Mouse (Mus musculus) MEL (cell line): Measurements from ENCODE around the gene Gpr150. TPM values are rescaled to one million over a fixed set of nuclear protein-coding genes. Genes with fewer than 3 reads are reported as not detected.

ENCODE experiments used
- DNase-seq: peaks from one replicate; pipeline ENCODE4 v3.0.0; 2011; ENCODE audit warnings: low read depth, low spot score
- H3K27ac ChIP-seq: 2 replicates; pipeline ENCODE4 v1.5.1; 2012; ENCODE audit warnings: low read depth, mild to moderate bottlenecking, control low read depth, low read length, moderate library complexity; ENCODE audit not compliant: control insufficient read depth
- H3K27me3 ChIP-seq, 2 experiments: fragments of 150-350 bp in 1 of 2; sonication (generic) in 1 of 2; 2 replicates each; pipeline ENCODE4 v1.6.1; 2012; ENCODE audit warnings: low read length in 2 of 2, mild to moderate bottlenecking in 2 of 2, improper control_type of control experiment in 1 of 2, moderate library complexity in 1 of 2; ENCODE audit not compliant: insufficient read depth in 2 of 2, control insufficient read depth in 1 of 2
- H3K36me3 ChIP-seq, 2 experiments: 2 replicates each; pipeline ENCODE4 v1.6.1; 2012 to 2014; ENCODE audit warnings: low read length in 2 of 2, improper control_type of control experiment in 1 of 2, inconsistent platforms in 1 of 2, mild to moderate bottlenecking in 1 of 2; ENCODE audit not compliant: insufficient read depth in 2 of 2, control insufficient read depth in 1 of 2
- H3K4me1 ChIP-seq, 2 experiments: fragments of 150-350 bp in 1 of 2; sonication (generic) in 1 of 2; 2 replicates each; pipeline ENCODE4 v1.6.1; 2012; ENCODE audit warnings: low read length in 2 of 2, improper control_type of control experiment in 1 of 2, mild to moderate bottlenecking in 1 of 2; ENCODE audit not compliant: insufficient read depth in 2 of 2, control insufficient read depth in 1 of 2
- H3K4me3 ChIP-seq, 2 experiments: fragments of 150-350 bp in 1 of 2; sonication (generic) in 1 of 2; 2 replicates each; pipeline ENCODE4 v1.5.1; 2012; ENCODE audit warnings: low read depth in 2 of 2, low read length in 2 of 2, mild to moderate bottlenecking in 2 of 2, moderate library complexity in 2 of 2, control low read depth in 1 of 2, improper control_type of control experiment in 1 of 2; ENCODE audit not compliant: control insufficient read depth in 1 of 2, insufficient read depth in 1 of 2
- H3K79me2 ChIP-seq: 2 replicates; pipeline ENCODE4 v1.6.1; 2012; ENCODE audit warnings: mild to moderate bottlenecking, low read length, moderate library complexity; ENCODE audit not compliant: control insufficient read depth, poor library complexity, insufficient read depth
- H3K9ac ChIP-seq: 2 replicates; pipeline ENCODE4 v1.6.1; 2012; ENCODE audit warnings: low read depth, mild to moderate bottlenecking, control low read depth, low read length, moderate library complexity; ENCODE audit not compliant: control insufficient read depth, poor library complexity, severe bottlenecking
- H3K9me3 ChIP-seq: fragments of 150-350 bp; sonication (generic); replicated peaks from 2 replicates; pipeline ENCODE4 v1.6.1; 2012; ENCODE audit warnings: mild to moderate bottlenecking, low read length, improper control_type of control experiment, moderate library complexity; ENCODE audit not compliant: insufficient read depth
- BHLHE40 ChIP-seq: IDR thresholded peaks from 2 replicates; pipeline ENCODE4 v1.6.1; 2012; ENCODE audit warnings: low read depth, mild to moderate bottlenecking, inconsistent platforms, low read length, improper control_type of control experiment, borderline replicate concordance
- CHD1 ChIP-seq: IDR thresholded peaks from 2 replicates; pipeline ENCODE4 v1.6.1; 2012; ENCODE audit warnings: low read depth, mild to moderate bottlenecking, inconsistent platforms, low read length, improper control_type of control experiment
- CHD2 ChIP-seq: IDR thresholded peaks from 2 replicates; pipeline ENCODE4 v1.6.1; 2011; ENCODE audit warnings: low read length, improper control_type of control experiment
- ETS1 ChIP-seq: IDR thresholded peaks from 2 replicates; pipeline ENCODE4 v1.6.1; 2012; ENCODE audit warnings: low read depth, mild to moderate bottlenecking, inconsistent platforms, low read length, improper control_type of control experiment, moderate library complexity
- GABPA ChIP-seq: IDR thresholded peaks from 2 replicates; pipeline ENCODE4 v1.6.1; 2012; ENCODE audit warnings: low read depth, mild to moderate bottlenecking, inconsistent platforms, low read length, improper control_type of control experiment, moderate library complexity
- HCFC1 ChIP-seq: IDR thresholded peaks from 2 replicates; pipeline ENCODE4 v1.6.1; 2012; ENCODE audit warnings: low read depth, mild to moderate bottlenecking, inconsistent platforms, low read length, improper control_type of control experiment, moderate library complexity
- JUND ChIP-seq: IDR thresholded peaks from 2 replicates; pipeline ENCODE4 v1.6.1; 2011; ENCODE audit warnings: low read depth, mild to moderate bottlenecking, improper control_type of control experiment, low read length
- KAT2A ChIP-seq: conservative IDR thresholded peaks from 2 replicates; pipeline ENCODE4 v1.6.1; 2012; ENCODE audit warnings: low read depth, low read length, improper control_type of control experiment, inconsistent platforms
- MAFK ChIP-seq: IDR thresholded peaks from 2 replicates; pipeline ENCODE4 v1.6.1; 2011; ENCODE audit warnings: low read depth, mild to moderate bottlenecking, low read length, improper control_type of control experiment, borderline replicate concordance
- MEF2A ChIP-seq: IDR thresholded peaks from 2 replicates; pipeline ENCODE4 v1.6.1; 2014; ENCODE audit warnings: low read depth, mild to moderate bottlenecking, inconsistent platforms, low read length, improper control_type of control experiment; ENCODE audit not compliant: poor library complexity, insufficient replicate concordance, severe bottlenecking; ENCODE audit errors: extremely low read depth
- MXI1 ChIP-seq: IDR thresholded peaks from 2 replicates; pipeline ENCODE4 v1.6.1; 2011; ENCODE audit warnings: mild to moderate bottlenecking, low read depth, low read length, improper control_type of control experiment
- MYB ChIP-seq: IDR thresholded peaks from 2 replicates; pipeline ENCODE4 v1.6.1; 2011; ENCODE audit warnings: mild to moderate bottlenecking, low read depth, low read length, improper control_type of control experiment
- MYC ChIP-seq: IDR thresholded peaks from 2 replicates; pipeline ENCODE4 v1.6.1; 2011; ENCODE audit warnings: low read depth, mild to moderate bottlenecking, low read length, improper control_type of control experiment, moderate library complexity
- NELFE ChIP-seq: IDR thresholded peaks from 2 replicates; pipeline ENCODE4 v1.6.1; 2011; ENCODE audit warnings: low read depth, low read length, improper control_type of control experiment
- POLR2AphosphoS2 ChIP-seq: IDR thresholded peaks from 2 replicates; pipeline ENCODE4 v1.6.1; 2011; ENCODE audit warnings: low read length, improper control_type of control experiment
- RAD21 ChIP-seq: IDR thresholded peaks from 2 replicates; pipeline ENCODE4 v1.6.1; 2011; ENCODE audit warnings: mild to moderate bottlenecking, low read depth, low read length, improper control_type of control experiment
- SIN3A ChIP-seq: IDR thresholded peaks from 2 replicates; pipeline ENCODE4 v1.6.1; 2012; ENCODE audit warnings: low read length, improper control_type of control experiment, inconsistent platforms
- TAL1 ChIP-seq: IDR thresholded peaks from 2 replicates; pipeline ENCODE4 v1.6.1; 2012; ENCODE audit warnings: mild to moderate bottlenecking, inconsistent platforms, low read length, moderate library complexity, mixed read lengths
- TCF12 ChIP-seq: IDR thresholded peaks from 2 replicates; pipeline ENCODE4 v1.6.1; 2014; ENCODE audit warnings: low read depth, mild to moderate bottlenecking, inconsistent platforms, low read length, improper control_type of control experiment, moderate library complexity
- USF2 ChIP-seq, 2 experiments: IDR thresholded peaks; 2 replicates each; pipeline ENCODE4 v1.6.1; 2011 to 2012; ENCODE audit warnings: improper control_type of control experiment in 2 of 2, low read length in 2 of 2, borderline replicate concordance in 1 of 2, inconsistent platforms in 1 of 2, low read depth in 1 of 2, mild to moderate bottlenecking in 1 of 2; ENCODE audit not compliant: insufficient read depth in 1 of 2
- ZC3H11A ChIP-seq: IDR thresholded peaks from 2 replicates; pipeline ENCODE4 v1.6.1; 2012; ENCODE audit warnings: low read depth, mild to moderate bottlenecking, inconsistent platforms, low read length, improper control_type of control experiment
- ZMIZ1 ChIP-seq: IDR thresholded peaks from 2 replicates; pipeline ENCODE4 v1.6.1; 2012; ENCODE audit warnings: low read depth, mild to moderate bottlenecking, inconsistent platforms, low read length, improper control_type of control experiment, moderate library complexity
- ZNF384 ChIP-seq: IDR thresholded peaks from 2 replicates; pipeline ENCODE4 v1.6.1; 2012; ENCODE audit warnings: low read depth, mild to moderate bottlenecking, inconsistent platforms, low read length, improper control_type of control experiment
- polyA plus RNA-seq, 2 experiments: library from polyadenylated mRNA; stranded (reverse) in 1 of 2; unstranded in 1 of 2; fragments of >175 nt in 1 of 2; fragments of >200 nt in 1 of 2; gene quantifications; 2 replicates each; pipeline versions ENCODE4 v1.2.1 to v1.2.4; 2012; ENCODE audit warnings: low replicate concordance in 2 of 2, low read depth in 1 of 2; ENCODE audit not compliant: insufficient read length in 2 of 2, insufficient read depth in 1 of 2, missing spikeins in 1 of 2
- total RNA-seq: library from RNA; depleted of rRNA; stranded (reverse); fragments of 300-350 nt; gene quantifications from 2 replicates; pipeline ENCODE4 v1.2.3, GENCODE M21; 2012

The Gpr150 gene
- total and polyA plus RNA-seq, 3 experiments = not detected

- H3K9me3 ChIP-seq = no peaks in the 10 kb centered on the region
- H3K4me1 ChIP-seq = no peaks in the 10 kb centered on the region
- no peak overlapping the region for H3K27ac ChIP-seq
- no peak for TF ChIP-seq CHD2
- TF ChIP-seq ZNF384 = no peak
- no peak for TF ChIP-seq TAL1
- TF ChIP-seq SIN3A = no peak
- no peak for TF ChIP-seq HCFC1
- no peak for TF ChIP-seq BHLHE40
- TF ChIP-seq KAT2A = no peak
- no peaks in the 10 kb centered on the region for H3K27me3 ChIP-seq
- no peak overlapping the region for H3K9ac ChIP-seq
- no peaks in the 10 kb centered on the region for H3K36me3 ChIP-seq
- H3K79me2 ChIP-seq = no peaks in the 10 kb centered on the region
- no peak for DNase-seq
- no peak overlapping the region for H3K4me3 ChIP-seq
Measured at GRCm38 (mm10) chr13:76064363-76064945, 7.7 kb upstream of the Gpr150 start.

GRCm38 (mm10) chr13:76063548-76063947 is 6.8 kb upstream of the Gpr150 start:
- Histone ChIP-seq H3K27ac (no peak overlapping the region), H3K4me1 (no peaks in the 10 kb centered on the region), H3K9ac (no peak overlapping the region), H3K27me3 (no peaks in the 10 kb centered on the region), H3K9me3 (no peaks in the 10 kb centered on the region), H3K79me2 (no peaks in the 10 kb centered on the region), H3K4me3 (no peak overlapping the region), H3K36me3 (no peaks in the 10 kb centered on the region)
- TF ChIP-seq USF2 (IDR thresholded peaks at IDR 0.05; ENCODE audit: borderline replicate concordance in 1 of 2, insufficient read depth in 1 of 2, low read depth in 1 of 2, low read length in 2 of 2) = no peak
- no peak for TF ChIP-seq POLR2AphosphoS2
- no peak for DNase-seq

GRCm38 (mm10) chr13:76062569-76062968 is 5.8 kb upstream of the Gpr150 start:
- H3K9ac ChIP-seq = no peak overlapping the region
- no peak for TF ChIP-seq MXI1
- no peak for TF ChIP-seq ZC3H11A
- TF ChIP-seq TAL1 = no peak
- TF ChIP-seq ETS1 = no peak
- no peak for TF ChIP-seq CHD2
- TF ChIP-seq ZNF384 = no peak
- TF ChIP-seq MAFK = no peak
- TF ChIP-seq SIN3A = no peak
- TF ChIP-seq GABPA = no peak
- no peak for TF ChIP-seq POLR2AphosphoS2
- no peak for TF ChIP-seq JUND
- TF ChIP-seq ZMIZ1 = no peak
- TF ChIP-seq MYB = no peak
- TF ChIP-seq CHD1 = no peak
- no peak for TF ChIP-seq MEF2A
- no peak for TF ChIP-seq NELFE
- TF ChIP-seq TCF12 = no peak
- TF ChIP-seq RAD21 = no peak
- TF ChIP-seq MYC = no peak

More at GRCm38 (mm10) chr13:76062569-76062968, 5.8 kb upstream of the Gpr150 start:
- H3K36me3 ChIP-seq = no peaks in the 10 kb centered on the region
- no peaks in the 10 kb centered on the region for H3K4me1 ChIP-seq
- no peak overlapping the region for H3K4me3 ChIP-seq
- H3K27ac ChIP-seq = no peak overlapping the region
- no peaks in the 10 kb centered on the region for H3K79me2 ChIP-seq
- H3K9me3 ChIP-seq = no peaks in the 10 kb centered on the region
- no peak for DNase-seq
- no peaks in the 10 kb centered on the region for H3K27me3 ChIP-seq
